Mouse (Mus musculus) E14TG2a.4 (cell line): ENCODE results near the gene Eif3g.

ENCODE experiments used
- H3K27me3 ChIP-seq: 2 replicates; pipeline ENCODE4 v1.6.1; 2014; ENCODE audit warnings: low read length, control low read depth; ENCODE audit not compliant: insufficient read depth
- H3K36me3 ChIP-seq: 2 replicates; pipeline ENCODE4 v1.6.1; 2014; ENCODE audit warnings: low read length, control low read depth; ENCODE audit not compliant: insufficient read depth
- H3K4me1 ChIP-seq: replicated peaks from 2 replicates; pipeline ENCODE4 v1.6.1; 2014; ENCODE audit warnings: low read depth, low read length, control low read depth
- H3K4me3 ChIP-seq: replicated peaks from 2 replicates; pipeline ENCODE4 v1.5.1; 2014; ENCODE audit warnings: mild to moderate bottlenecking, low read length
- H3K9me3 ChIP-seq: 2 replicates; pipeline ENCODE4 v1.6.1; 2014; ENCODE audit warnings: low read length, control low read depth
- CTCF ChIP-seq: conservative IDR thresholded peaks from 2 replicates; pipeline ENCODE4 v1.5.1; 2014; ENCODE audit warnings: low read length
- NANOG ChIP-seq: IDR thresholded peaks from 2 replicates; pipeline ENCODE4 v1.6.1; 2014; ENCODE audit warnings: borderline replicate concordance, low read length, mixed read lengths
- POU5F1 ChIP-seq: IDR thresholded peaks from 2 replicates; pipeline ENCODE4 v1.6.1; 2014; ENCODE audit warnings: low read length, borderline replicate concordance

Gene Eif3g

GRCm38 (mm10) chr9:20898511-20899073 is at the start of gene Eif3g:
Gene Eif3g, minus strand, starts transcription at chr9:20898623.
- no peaks in the 10 kb centered on the region for H3K9me3 ChIP-seq
- H3K4me1 ChIP-seq, result peaks cover 67% of the 10 kb centered on the region
- TF ChIP-seq NANOG (no peak), POU5F1 (no peak), CTCF (peak; percentile 55)
- peak within 1 kb of the TSS; percentile 97 for H3K4me3 ChIP-seq
- no peaks in the 10 kb centered on the region for H3K27me3 ChIP-seq
- H3K36me3 ChIP-seq, result peaks cover 50% of the 10 kb centered on the region

DNA sequence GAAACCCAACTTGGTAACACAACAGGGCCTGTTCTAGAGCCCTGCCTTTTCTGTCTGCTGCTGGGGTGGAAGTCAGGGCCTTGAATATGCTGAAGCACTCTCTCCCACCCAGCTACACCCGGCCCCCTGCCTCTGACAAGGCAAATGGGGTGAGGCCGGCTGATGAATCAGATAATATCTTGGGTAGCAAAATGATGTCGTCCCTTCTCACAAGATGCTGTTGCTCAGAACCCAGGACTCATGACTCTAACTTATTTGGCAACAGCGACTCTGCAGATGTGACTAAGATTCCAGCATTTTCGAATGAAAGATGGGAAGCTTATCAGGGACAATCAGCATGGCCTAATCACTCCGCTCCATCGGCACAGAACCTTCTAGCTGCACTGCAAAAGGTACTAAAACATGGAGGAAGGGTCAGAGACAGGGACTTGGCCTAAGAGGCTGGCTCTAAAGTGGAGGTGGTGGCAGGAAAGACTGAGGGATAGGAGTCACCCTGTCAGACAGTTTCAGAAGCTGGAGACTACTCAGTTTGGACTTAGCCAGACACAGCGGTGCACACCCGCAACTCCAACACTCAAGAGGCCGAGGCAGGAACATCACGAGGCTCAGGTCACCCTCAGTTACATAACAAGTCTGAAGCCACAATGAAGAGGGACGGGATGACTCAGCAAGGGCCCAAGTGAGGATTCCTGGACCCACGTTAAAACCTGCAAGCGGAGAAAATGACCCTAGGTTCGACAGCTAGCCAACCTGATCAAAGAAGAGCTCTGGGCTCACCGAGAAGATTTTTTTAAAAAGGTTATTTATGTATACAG is 47.9 kb upstream of the Eif3g start:
- H3K9me3 ChIP-seq, result no peaks in the 10 kb centered on the region

DNA sequence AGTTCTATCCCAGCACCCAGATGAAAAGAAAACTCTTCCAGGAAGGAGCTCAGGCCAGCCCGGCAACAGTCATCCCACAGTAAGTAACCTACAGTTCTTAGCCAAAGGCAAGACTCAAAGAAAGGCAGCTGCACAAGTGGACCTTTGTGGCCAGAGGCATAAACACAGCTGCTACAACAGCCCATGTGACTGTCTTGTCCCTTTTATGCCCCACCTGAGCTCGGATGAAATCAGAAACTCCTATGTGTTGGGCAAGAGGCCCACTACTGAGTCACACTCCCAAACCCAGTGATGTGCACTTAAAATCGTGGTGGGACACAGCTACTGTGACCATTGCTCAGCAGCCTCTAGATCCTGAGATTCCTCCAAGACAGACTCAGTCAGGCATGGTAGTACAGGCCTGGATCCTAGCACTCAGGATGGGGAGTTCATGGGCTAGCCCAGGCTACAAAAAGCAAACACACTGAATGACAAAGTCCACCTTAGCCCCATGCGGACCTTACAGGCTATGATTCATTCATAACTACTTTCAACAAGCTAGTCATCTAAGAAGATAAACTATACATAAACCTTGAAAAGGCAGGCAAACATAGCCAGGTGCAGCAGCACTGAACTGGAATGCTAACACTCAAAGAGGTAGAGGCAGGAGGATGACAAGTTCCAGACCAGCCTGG is 46.4 kb upstream of the Eif3g start:
- peak overlapping the region; percentile 30; the same call in 1 of the 2 replicates for H3K4me3 ChIP-seq
- TF ChIP-seq POU5F1 (no peak), CTCF (no peak), NANOG (no peak)
- H3K27me3 ChIP-seq, result no peaks in the 10 kb centered on the region
- peaks cover 86% of the 10 kb centered on the region for H3K4me1 ChIP-seq
- no peaks in the 10 kb centered on the region for H3K9me3 ChIP-seq
- H3K36me3 ChIP-seq, result peaks cover 83% of the 10 kb centered on the region

More for the DNA sequence above, 47.9 kb upstream of the Eif3g start:
- H3K36me3 ChIP-seq, result peaks cover 79% of the 10 kb centered on the region
- no peaks in the 10 kb centered on the region for H3K27me3 ChIP-seq
- no peak for TF ChIP-seq NANOG
- TF ChIP-seq POU5F1, result no peak
- peaks cover 93% of the 10 kb centered on the region for H3K4me1 ChIP-seq
- H3K4me3 ChIP-seq, result peak overlapping the region; percentile 17

DNA sequence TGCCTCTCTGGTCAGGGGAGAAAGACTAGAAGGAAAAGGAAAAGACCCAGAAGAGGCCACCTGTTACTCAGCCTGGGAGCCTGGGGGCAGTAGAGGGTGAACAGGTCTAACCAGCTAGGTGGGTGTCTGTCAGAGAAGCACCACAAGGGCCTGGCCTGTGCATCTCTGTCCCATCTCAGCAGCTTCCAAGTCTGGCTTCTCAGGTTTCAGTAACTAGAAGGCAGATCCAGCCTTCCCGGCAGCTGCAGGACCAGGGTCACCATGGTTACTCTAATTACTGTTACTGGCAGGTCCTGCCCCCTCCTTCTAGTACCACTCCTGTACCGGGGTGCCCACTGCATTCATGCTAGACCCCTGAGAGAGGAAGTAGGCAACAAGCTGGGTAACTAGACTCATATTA is 45.5 kb upstream of the Eif3g start:
- peak overlapping the region; percentile 30 for H3K4me3 ChIP-seq
- peaks cover 77% of the 10 kb centered on the region for H3K4me1 ChIP-seq
- TF ChIP-seq POU5F1, result no peak
- peak; percentile 9; the same call in 1 of the 2 replicates for TF ChIP-seq CTCF
- H3K9me3 ChIP-seq, result no peaks in the 10 kb centered on the region
- H3K27me3 ChIP-seq, result no peaks in the 10 kb centered on the region
- peaks cover 83% of the 10 kb centered on the region for H3K36me3 ChIP-seq

DNA sequence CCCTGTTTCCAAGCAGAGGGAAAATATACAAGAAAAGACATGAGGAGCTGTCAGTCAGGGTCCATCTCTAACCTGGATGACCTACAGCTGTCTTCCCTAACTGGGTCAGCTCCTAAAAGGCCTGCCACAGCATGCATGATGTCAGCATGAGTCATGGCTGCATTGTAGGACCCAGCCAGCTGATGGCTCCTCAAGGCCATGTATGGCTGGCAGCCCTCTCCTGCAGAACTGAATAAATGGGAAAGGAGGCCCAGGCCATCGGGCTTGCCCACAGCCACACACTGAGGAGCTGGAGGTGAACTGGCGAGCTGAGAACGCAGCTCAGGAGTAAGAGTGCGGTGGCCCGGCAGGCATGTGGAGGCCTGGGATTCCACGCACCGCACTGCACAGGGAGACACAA is 45.0 kb upstream of the Eif3g start:
- Histone ChIP-seq H3K4me1 (peaks cover 72% of the 10 kb centered on the region), H3K36me3 (peaks cover 86% of the 10 kb centered on the region), H3K9me3 (no peaks in the 10 kb centered on the region), H3K27me3 (no peaks in the 10 kb centered on the region), H3K4me3 (peak overlapping the region; percentile 30)
- no peak for TF ChIP-seq CTCF

- peaks cover 100% of the 10 kb centered on the region for H3K36me3 ChIP-seq
- no peaks in the 10 kb centered on the region for H3K9me3 ChIP-seq
- H3K4me1 ChIP-seq, result peaks cover 46% of the 10 kb centered on the region
- H3K27me3 ChIP-seq, result no peaks in the 10 kb centered on the region
- no peak overlapping the region for H3K4me3 ChIP-seq
- TF ChIP-seq NANOG (no peak), CTCF (no peak), POU5F1 (no peak)
These were observed 24.8 kb upstream of the Eif3g start for GRCm38 (mm10) chr9:20923258-20923657.

GRCm38 (mm10) chr9:20916160-20916559 is 17.7 kb upstream of the Eif3g start:
- H3K4me3 ChIP-seq, result no peak overlapping the region
- H3K27me3 ChIP-seq, result no peaks in the 10 kb centered on the region

GRCm38 (mm10) chr9:20909948-20910347 is 11.5 kb upstream of the Eif3g start:
- TF ChIP-seq NANOG (no peak), POU5F1 (no peak), CTCF (no peak)
- no peaks in the 10 kb centered on the region for H3K27me3 ChIP-seq
- H3K4me3 ChIP-seq, result no peak overlapping the region
- H3K36me3 ChIP-seq, result peaks cover 100% of the 10 kb centered on the region
- H3K9me3 ChIP-seq, result no peaks in the 10 kb centered on the region
- peaks cover 55% of the 10 kb centered on the region for H3K4me1 ChIP-seq

More at GRCm38 (mm10) chr9:20916160-20916559, 17.7 kb upstream of the Eif3g start:
- H3K4me1 ChIP-seq, result peaks cover 63% of the 10 kb centered on the region
- H3K9me3 ChIP-seq, result no peaks in the 10 kb centered on the region
- peaks cover 100% of the 10 kb centered on the region for H3K36me3 ChIP-seq
- no peak for TF ChIP-seq POU5F1
- TF ChIP-seq CTCF, result peak; percentile 47; the same call in 1 of the 2 replicates
